Mouse (Mus musculus): ENCODE results near the gene Dhx29. TPM values are rescaled to one million over a fixed set of nuclear protein-coding genes. Genes with fewer than 3 reads are reported as not detected.
"Not testable (repeated sequence)": the region's sequence is repeated elsewhere in the genome, so short reads cannot be mapped to it uniquely, and the experiment has no call there.

Gene Dhx29
- polyA plus RNA-seq, 1 experiment from 2014 or later, result 15.5 TPM

GRCm38 (mm10) chr13:113000576-113001318, 73.5 kb downstream of the Dhx29 start:
- H3K27me3 ChIP-seq (ENCODE audit: control insufficient read depth, insufficient read depth, low read length), result peaks cover 39% of the 10 kb centered on the region
- H3K9ac ChIP-seq (ENCODE audit: low read depth, low read length), result no peak overlapping the region
- no peaks in the 10 kb centered on the region for H3K4me1 ChIP-seq (ENCODE audit: control insufficient read depth, insufficient read depth, low read length)
- ATAC-seq (replicated peaks; ENCODE audit: insufficient number of reproducible peaks, low FRiP score, low TSS enrichment), result no peak
- H3K36me3 ChIP-seq (ENCODE audit: control insufficient read depth, insufficient read depth, low read length), result no peaks in the 10 kb centered on the region
- 64% methylated on average over 9 of the region's 9 CpGs for WGBS (ENCODE audit: insufficient replicate concordance)
- H3K9me3 ChIP-seq (replicated peaks; ENCODE audit: control insufficient read depth, low read length), result no peaks in the 10 kb centered on the region
- H3K27ac ChIP-seq (ENCODE audit: low read depth, low read length), result no peak overlapping the region
- no peak overlapping the region for H3K4me2 ChIP-seq
- H3K4me3 ChIP-seq (ENCODE audit: low read depth, low read length), result no peak overlapping the region

GRCm38 (mm10) chr13:113012683-113013082, 85.4 kb downstream of the Dhx29 start:
- Histone ChIP-seq H3K4me3 (ENCODE audit: low read depth, low read length) (no peak overlapping the region), H3K27ac (ENCODE audit: low read depth, low read length) (no peak overlapping the region), H3K4me2 (peak overlapping the region; percentile 64), H3K27me3 (ENCODE audit: control insufficient read depth, insufficient read depth, low read length) (no peaks in the 10 kb centered on the region), H3K36me3 (ENCODE audit: control insufficient read depth, insufficient read depth, low read length) (no peaks in the 10 kb centered on the region), H3K9ac (ENCODE audit: low read depth, low read length) (no peak overlapping the region), H3K4me1 (ENCODE audit: control insufficient read depth, insufficient read depth, low read length) (0 out of 2 replicates have a peak, but pooled peaks cover 2% of the 10 kb centered on the region), H3K9me3 (replicated peaks; ENCODE audit: control insufficient read depth, low read length) (no peaks in the 10 kb centered on the region)
- ATAC-seq (replicated peaks; ENCODE audit: insufficient number of reproducible peaks, low FRiP score, low TSS enrichment), result no peak
- 72% methylated on average over 6 of the region's 6 CpGs for WGBS (ENCODE audit: insufficient replicate concordance)

- not testable (repeated sequence) for ATAC-seq (replicated peaks; ENCODE audit: insufficient number of reproducible peaks, low FRiP score, low TSS enrichment); H3K36me3 ChIP-seq (ENCODE audit: control insufficient read depth, insufficient read depth, low read length); H3K4me1 ChIP-seq (ENCODE audit: control insufficient read depth, insufficient read depth, low read length); H3K27ac ChIP-seq (ENCODE audit: low read depth, low read length); H3K9ac ChIP-seq (ENCODE audit: low read depth, low read length); H3K27me3 ChIP-seq (ENCODE audit: control insufficient read depth, insufficient read depth, low read length); H3K9me3 ChIP-seq (replicated peaks; ENCODE audit: control insufficient read depth, low read length)
- Histone ChIP-seq H3K4me3 (ENCODE audit: low read depth, low read length) (peak overlapping the region; percentile 36), H3K4me2 (peak overlapping the region; percentile 64)
- 37% methylated on average over 19 of the region's 20 CpGs for WGBS (ENCODE audit: insufficient replicate concordance)
These were observed 86.1 kb downstream of the Dhx29 start for GRCm38 (mm10) chr13:113013174-113013953.

Other genes starting within 250 kb of the Dhx29 start
- 37.3 and 41.7 TPM in 2 replicates for gene Plpp1, start 126.7 kb upstream of the Dhx29 start, polyA plus RNA-seq (2014; fragmentation: Nextera tagmentation; extraction: Ambion mirVana)
- gene Mtrex, start 56 bp upstream of the Dhx29 start, polyA plus RNA-seq (2014; fragmentation: Nextera tagmentation; extraction: Ambion mirVana), result 55.7 and 63.1 TPM in 2 replicates
- gene Ccno, start 60.3 kb downstream of the Dhx29 start, polyA plus RNA-seq (2014; fragmentation: Nextera tagmentation; extraction: Ambion mirVana), result 0.13 and 0.18 TPM in 2 replicates
- not detected in 2 replicates for gene Mcidas, start 66.4 kb downstream of the Dhx29 start, polyA plus RNA-seq (2014; fragmentation: Nextera tagmentation; extraction: Ambion mirVana)
- 0.14 TPM in 1 of 2 replicates, not detected in the other for gene Cdc20b, start 107.7 kb downstream of the Dhx29 start, polyA plus RNA-seq (2014; fragmentation: Nextera tagmentation; extraction: Ambion mirVana)
- 147 and 151 TPM in 2 replicates for gene Gpx8, start 119.0 kb downstream of the Dhx29 start, polyA plus RNA-seq (2014; fragmentation: Nextera tagmentation; extraction: Ambion mirVana)
- gene Gzma, start 173.5 kb downstream of the Dhx29 start, polyA plus RNA-seq (2014; fragmentation: Nextera tagmentation; extraction: Ambion mirVana), result not detected in 2 replicates

Measured in heart, embryonic 11.5 days (tissue).